Mouse (Mus musculus): ENCODE measurements around the gene Nckipsd.

DNA sequence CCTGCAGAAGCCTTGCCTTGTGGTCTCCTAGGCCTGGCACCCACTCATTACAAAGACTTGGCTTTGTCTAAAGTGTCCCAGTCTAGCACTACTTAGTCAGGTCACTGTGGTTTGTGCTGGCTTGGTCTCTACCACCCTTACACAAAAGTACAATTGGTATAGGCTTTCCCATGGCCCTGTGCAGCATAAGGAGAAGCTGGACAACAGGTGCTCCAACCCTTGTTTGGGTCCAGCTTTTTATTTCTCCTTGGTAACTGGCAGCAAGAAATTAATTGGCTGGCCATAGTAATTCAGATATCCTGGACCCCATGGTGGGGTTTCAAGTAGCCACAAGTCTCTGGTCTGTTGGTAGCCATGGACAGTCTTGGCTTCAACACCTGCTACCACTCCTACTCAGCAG lies 1.8 kb upstream of the Nckipsd start:
- no peak for TF ChIP-seq CTCF (IDR thresholded peaks at IDR 0.05; ENCODE audit: low read depth, low read length)
- no peak for TF ChIP-seq GATA1 (IDR thresholded peaks at IDR 0.05; ENCODE audit: borderline replicate concordance, low read length)

Measured in G1E (cell line).